Mouse (Mus musculus) c-Kit-positive CD71-positive TER-119-positive erythroid progenitor cells, embryonic 14.5 days (primary cell): ENCODE measurements around the gene Dlg4.
A peak's percentile ranks its signal among the peaks of the same experiment; 100 is the strongest.
"Not testable (repeated sequence)": the region's sequence is repeated elsewhere in the genome, so short reads cannot be mapped to it uniquely, and the experiment has no call there.

ENCODE experiments used
- DNase-seq: peaks from one replicate; pipeline ENCODE4 v3.0.0-alpha.2; 2013; ENCODE audit warnings: low spot score

Dlg4 gene

DNA sequence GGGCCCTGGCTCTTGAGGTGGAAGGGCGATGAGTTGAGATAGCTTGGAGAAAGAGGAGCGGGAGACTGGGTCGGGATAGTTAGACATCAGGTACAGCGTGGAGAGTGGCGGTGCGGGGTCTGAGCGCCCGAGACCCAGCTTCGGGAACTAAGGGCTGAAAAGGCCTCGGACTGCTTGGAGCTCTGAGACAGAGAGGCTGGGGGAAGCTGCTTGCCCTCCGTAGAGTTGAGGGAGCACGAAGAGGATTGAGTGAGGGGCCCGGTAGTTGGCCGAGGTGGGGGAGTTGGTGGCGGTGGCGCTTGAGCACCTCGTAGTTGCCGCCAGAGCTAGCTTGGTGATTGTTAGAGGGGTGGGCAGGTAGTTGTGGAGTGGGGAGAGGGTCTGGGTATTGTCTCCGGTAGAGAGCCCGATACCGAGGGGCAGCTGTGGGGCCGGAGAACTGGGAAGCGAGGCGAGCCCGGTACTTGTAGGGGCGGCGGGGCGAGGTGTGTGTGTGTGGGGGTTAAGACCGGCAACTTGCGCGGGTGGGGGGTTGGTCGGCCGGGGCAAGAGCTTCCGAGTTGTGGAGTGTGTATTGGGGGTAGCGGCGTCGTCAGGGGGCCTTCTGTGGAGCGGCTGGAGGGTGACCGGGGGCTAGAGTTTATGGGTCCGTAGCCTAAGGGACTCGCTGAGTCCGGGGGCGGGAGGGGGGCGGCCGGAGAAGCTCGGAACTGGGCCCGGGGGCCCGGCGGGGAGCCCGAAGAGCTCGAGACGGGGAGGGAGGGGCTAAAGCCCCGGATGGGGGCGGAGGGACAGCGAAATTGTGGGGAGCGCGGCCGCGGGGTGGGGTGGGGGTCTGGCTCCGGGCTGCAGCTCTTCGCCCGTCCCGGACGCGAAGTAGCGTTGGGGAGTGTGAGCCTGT is 20.3 kb upstream of the Dlg4 start:
- DNase-seq, result no peak

DNA sequence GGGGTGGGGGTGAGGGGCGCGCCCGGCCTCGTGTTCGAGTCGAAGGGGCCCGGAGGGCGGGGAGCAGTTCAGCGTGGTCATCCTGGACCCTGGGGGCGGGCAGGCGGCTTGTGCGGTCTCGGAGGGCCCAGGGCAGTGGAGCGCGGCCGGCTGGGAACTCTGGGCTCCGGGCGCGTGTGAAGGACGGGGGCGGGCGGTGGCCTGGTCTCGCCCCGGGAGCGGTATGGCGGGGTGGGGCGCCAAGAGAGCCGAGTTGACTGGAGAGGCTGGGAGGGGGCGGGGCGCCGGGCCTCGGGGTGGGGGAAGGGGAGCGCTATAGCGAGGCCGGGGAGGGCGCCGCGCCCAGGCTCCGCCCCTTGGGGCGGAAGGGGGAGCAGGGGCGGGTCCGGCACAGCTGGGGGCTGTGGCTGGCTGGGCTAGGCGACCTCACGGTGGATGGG is 19.7 kb upstream of the Dlg4 start:
- peak; percentile 84 for DNase-seq

DNA sequence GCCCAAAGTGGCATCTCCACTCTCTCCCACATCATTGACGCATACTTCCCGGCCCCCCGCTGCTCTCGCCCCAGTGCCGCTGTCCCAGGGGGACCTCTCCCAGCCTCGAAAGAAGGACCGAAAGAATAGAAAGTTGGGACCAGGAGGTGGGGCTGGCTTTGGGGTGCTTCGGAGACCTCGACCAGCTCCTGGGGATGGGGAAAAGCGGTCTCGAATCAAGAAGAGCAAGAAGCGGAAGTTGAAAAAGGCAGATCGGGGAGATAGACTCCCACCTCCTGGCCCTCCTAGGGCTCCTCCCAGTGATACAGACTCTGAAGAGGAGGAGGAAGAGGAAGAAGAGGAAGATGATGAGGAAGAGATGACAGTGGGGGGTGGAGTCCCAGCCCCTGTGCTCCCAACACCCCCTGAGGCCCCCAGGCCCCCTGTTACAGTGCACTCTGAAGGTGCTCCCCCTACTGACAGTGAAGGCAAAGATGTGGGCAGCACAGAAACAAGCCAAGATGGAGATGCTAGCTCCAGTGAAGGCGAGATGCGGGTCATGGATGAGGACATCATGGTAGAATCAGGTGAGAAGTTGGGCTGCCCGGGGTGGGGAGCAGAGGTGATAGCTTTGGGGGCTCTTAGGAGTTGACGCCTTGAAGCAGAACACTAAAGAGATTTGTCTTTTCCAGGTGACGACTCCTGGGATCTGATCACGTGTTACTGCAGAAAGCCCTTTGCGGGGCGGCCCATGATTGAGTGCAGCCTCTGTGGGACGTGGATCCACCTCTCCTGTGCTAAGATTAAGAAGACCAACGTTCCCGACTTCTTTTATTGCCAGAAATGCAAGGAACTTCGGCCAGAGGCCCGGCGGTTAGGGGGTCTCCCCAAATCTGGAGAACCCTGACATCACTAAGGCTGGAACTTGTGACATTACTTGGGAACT is 17.9 kb upstream of the Dlg4 start:
- no peak for DNase-seq

DNA sequence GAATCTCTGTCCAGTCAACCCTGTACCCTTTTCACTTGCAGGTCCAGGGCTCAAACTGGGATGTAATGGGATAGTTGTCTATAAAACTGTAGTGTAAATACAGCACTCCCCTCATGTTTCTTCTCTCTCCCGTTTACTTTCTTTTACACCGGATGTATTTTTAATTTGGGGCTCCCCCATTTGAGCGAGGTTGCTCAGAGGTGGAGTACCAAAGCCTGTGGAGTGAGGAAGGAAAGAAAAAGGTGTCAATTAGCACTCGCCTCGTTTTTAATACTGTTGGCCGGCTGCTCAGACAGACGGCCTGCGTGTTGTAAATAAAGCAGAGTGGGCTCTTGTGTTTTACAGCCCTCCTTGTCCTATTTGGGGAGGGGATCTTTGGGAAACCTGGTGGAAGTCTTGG is 17.1 kb upstream of the Dlg4 start:
- DNase-seq, result no peak

DNA sequence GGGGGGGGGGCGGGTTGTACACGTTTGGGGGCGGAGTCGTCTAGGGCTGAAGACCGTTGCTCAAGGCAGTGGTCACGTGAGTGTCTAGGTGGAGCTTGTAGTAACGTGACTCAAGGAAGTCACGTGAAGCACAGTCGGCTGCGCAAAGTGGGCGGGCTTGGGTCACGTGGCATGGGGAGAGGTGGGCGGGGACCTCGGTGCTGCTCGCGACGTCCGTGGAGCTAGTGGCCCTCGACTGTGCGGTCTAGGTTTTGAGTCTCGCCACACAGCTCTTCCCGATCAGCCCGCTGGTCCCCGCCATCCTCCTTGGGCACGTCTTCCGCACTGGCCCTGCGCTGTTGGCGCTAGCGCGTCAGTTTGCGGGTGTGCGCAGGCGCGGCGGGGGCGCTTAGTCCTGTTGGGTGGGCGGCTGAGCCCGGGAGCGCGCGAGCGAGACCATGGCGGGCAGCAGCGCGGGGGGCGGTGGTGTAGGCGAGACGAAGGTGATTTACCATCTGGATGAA is 16.3 kb upstream of the Dlg4 start, which contains the start of gene Dvl2:
Dvl2 (plus strand) TSS at position 200 of the 503 bp plus-strand sequence.
- peak; percentile 89 for DNase-seq

DNA sequence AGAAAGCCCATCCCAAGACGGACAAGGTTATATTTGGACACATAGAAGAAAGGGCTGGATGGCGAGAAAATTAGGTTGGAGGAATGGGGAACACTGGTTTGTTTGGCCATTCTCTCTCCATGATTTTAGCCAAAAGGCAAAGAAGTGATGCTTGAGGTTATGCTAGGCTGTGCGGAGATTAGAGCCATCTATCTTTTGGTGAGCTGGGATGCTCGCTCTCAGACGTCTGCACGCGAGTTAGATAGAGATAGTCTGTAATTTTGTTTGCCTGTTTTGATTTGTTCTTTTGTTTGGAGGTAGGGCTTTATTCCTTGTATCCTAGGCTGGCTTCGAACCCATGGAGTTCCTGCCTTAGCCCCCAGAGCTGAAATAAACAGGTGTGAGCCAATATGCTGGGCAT is 15.6 kb upstream of the Dlg4 start:
- DNase-seq, result no peak

DNA sequence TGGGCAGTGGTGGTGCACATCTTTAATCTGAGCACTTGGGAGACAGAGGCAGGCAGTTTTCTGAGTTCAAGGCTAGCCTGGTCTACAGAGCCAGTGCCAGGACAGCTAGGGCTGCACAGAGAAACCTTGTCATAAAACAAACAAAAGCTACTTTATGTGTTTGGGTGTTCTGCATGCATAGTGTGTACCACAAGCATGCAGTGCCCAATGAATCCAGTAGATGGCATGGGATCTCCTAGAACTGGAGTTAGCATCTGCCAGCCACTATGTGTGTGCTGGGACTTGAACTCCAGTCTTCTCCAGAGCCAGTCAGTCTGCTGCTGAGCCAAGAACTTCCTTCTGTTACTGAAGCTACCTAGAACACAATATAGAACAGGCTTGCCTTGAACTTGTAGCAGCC is 14.9 kb upstream of the Dlg4 start:
- DNase-seq, result no peak

DNA sequence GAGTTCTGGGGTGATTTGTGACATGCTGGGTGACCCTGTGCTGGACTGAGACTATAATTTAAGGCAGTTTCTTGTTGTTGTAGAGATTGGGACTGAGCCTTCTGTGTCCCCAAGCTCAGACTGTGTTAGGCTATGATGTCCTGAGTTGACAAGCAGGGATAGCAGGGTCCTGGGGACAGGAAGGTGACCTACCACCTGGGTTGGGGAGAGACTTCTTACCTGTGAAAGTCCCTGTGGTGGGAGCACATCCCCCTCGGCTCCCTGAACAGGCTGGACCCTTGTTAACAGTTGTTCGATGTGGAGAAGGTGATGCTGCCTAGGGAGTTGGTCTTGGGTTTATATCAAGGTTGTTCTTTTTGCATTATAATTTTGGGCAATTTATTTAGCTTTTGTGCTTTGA is 14.3 kb upstream of the Dlg4 start:
- DNase-seq, result no peak

DNA sequence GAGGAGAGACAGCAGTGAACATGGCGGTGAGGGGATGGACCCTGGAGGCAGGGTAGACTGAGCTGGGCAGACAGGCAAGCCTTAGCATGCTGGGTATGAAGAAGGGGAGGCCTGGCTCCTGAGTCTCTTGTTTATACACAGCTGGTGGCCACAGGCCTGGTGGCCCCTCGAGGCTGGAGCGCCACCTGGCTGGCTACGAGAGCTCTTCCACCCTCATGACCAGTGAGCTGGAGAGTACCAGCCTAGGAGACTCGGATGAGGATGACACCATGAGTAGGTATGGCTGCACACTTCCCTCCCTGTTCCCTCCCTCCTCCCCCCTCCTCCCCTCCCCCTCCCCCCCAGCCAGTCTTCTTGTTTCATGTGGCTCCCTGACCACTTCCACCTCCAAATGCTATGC is 11.2 kb upstream of the Dlg4 start:
- DNase-seq, result no peak

DNA sequence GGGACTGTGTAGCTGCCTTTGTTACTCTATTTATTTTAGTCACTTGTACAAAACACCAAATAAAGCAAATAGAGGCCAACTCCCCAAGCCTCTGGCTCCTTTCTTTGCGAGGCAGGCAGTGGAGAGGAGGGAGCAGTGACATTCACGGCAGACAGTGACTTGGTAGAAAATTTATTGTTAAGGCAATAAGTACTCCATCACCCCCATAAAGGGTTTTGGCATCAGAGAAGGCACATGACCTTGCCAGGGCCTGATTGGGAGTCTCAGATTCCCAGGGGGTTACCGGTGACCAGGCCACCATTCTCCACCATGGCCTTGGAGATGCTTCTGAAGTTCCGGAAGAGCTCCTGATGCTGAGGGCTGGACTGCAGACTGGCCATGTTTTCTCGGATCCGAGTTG is 6.7 kb upstream of the Dlg4 start:
- DNase-seq, result no peak

DNA sequence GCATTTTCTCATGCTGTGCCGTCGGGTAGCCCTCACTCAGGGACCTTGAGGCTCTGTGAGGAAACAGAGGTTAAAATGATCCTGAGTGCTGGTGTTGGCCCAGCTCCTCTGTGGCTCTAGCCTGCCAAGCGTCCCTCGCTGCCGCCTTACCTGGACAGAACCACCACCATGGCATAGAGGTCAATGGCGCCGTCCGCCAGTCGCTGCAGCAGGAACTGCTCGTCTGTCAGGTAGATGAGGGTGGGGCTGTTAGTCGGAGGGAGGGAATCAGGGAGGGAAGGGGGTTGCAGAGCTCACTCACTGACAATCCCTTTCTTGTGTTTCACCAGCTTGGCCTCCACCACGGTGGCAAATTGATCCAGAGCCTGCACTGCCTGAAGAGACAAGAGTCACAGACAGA is 6.2 kb upstream of the Dlg4 start:
- no peak for DNase-seq

DNA sequence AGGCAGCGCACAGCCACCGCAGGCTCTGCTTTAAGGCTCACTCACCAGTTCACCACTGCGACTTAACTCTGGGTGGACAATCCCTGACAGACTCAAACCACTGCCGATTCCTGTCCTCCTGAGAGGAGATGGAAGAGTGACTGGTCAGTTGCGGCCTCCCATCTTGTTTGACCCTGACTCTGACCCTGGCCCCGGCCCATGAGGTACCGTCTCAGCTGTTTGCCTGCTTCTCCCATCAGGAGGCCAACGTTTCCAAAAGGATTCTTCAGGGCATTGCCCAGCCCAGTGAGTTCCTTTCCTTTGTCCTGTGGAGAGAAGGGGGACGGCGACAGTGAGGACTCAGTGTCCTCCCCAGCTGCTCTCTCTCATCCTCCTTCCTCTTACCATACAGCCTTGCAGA is 5.8 kb upstream of the Dlg4 start:
- DNase-seq, result no peak

DNA sequence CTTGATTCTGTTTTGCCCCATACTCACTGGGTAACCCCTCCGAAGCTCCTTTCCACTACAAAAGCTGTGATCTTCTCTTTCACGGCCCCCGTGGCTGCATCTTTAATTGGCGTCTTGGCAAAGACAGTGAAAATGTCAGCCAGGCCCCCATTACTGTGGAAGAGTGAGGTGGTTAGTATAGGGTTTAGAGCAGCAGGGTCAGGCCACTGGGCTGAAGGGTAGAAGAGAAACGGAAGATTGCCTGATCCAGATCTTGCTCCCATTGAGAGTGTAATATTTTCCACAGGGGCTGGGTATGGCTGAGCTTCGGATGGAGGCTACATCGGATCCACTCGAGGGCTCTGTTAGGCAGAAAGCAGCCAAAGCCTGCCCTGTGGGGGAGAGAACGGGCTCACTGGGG is 3.8 kb upstream of the Dlg4 start:
- DNase-seq, result no peak

DNA sequence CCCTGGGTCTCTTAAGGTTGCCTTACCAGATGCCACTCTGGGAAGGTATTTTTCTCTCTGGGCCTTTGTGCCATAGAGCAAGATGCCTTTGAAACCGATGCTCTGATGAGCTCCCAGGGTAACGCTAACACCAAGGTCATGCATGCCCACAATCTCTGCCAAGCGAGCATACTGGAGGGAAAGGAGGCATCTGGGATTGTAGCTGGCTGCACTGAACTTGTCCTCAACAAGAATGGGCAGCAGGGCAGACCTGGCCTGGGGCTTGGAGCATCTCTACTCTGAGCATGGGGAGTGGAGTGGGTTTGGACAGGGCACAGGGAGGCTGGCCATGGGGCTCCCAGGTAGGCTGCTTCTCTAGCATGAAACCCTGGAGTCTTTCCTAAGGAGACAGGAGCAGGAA is 3.3 kb upstream of the Dlg4 start:
- no peak for DNase-seq

DNA sequence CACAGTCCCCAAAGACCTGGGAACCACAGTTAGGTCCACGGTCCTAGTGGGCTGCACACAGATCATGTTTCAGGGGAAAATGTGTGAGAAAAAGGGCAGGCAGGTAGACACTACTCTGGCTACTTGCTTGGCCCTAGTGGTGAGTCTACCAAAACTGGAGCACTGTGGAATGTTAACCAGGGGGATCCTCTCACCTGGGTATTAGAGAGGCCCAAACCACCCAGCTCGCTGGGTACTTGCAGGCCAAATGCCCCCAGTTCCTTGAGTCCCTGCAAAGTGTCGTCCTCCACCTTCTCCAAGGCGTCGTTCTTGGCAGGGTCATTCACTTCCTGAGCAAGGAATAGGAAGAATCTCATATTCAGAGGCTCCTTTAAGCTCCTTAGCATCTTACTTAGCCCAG is 2.7 kb upstream of the Dlg4 start:
- DNase-seq, result no peak

DNA sequence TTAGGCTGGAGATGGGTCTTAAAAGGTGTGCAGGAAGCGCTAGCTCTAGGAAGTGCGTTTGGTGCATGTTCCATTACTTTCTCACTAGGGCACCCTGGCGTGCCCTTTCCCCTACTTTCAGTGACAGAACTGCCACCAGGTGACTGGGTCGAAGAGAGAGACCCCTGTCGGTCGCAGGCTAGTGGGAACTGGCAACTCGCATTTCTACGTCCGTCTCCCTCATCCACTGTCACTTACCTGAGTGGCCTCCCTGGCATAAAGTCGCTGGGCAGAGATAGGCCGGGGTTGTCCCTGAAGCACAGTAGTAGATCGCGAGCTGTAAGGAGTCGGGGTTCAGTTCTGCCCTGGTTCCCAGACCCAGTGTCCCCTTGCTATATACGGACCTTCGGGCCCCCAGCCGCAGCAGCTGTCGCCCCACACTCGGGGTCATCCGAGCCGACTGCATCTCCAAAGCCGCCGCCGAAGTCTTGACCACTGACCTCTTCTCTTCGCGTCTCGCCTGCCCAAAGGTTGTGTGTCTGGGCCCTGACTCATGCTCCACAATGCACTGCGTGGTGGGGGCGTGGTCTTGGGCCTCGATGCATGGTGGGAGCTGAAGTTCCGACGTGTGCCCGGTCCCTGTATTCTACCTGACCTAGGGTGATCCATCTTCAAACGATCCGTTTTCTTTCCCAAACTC is 1.7 kb upstream of the Dlg4 start, which contains the start of gene Acadvl:
Acadvl (minus strand) TSS at position 532 of the 679 bp plus-strand sequence.
- DNase-seq, result peak; percentile 83

DNA sequence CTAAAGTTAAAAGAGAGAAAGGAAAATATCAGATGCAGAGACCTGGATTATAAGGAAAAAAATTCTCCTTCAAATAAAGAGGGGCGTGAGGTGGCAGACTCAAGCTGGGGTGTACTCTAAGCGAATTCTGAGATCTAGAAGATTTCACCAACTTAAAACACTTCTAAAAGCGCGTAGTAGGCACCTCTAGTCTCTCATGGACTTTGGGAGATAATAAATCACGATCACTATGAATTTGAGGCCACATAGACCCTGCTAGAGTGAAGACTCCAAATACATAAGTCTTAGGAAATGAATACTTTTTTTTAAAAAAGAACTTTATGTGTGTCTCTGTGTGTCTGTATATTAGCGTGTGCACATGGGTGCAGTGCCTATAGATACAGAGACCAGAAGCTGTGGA is 1.1 kb upstream of the Dlg4 start:
- DNase-seq, result no peak

DNA sequence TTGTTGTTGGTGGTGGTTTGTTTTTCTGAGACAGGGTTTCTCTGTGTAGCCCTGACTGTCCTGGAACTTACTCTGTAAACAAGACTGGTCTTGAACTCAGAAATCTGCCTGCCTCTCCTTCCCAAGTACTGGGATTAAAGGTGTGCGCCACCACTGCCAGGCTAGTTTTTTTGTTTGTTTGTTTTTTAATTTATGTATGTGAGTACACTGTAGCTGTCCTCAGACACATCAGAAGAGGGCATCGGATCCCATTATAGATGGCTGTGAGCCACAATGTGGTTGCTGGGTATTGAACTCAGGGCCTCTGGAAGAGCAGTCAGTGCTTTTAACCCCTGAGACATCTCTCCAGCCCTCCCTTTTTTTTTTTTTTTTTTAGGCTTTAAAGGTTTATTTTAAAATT is 565 bp upstream of the Dlg4 start:
- DNase-seq, result not testable (repeated sequence)

DNA sequence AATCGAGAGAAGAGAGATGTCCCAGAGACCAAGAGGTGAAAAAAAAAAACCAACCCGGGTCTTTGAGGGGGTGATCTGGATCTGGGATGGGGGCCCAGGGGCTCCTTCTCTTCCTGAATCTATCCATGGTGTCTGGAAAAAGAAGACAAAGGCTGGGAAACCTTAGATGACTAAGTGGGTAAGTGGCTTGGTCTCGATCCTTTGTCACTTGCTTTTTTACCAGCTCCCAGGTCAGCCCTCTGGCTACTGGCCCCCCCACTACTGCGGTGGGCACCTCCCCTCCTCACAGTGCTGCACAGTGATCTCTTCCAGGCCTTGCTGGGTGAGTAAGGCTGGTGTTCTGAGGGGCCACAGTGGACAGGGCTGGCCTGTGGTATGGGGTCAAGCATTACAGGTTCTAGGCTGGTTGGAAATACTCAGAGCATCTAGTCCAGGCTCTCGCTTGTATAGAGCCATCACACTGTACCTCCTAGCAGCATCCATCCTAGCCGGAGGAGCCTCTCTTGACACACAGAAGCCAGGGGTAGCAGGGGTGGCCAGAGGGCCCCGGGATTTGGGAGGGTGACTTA is 541 bp downstream of the Dlg4 start:
- no peak for DNase-seq

DNA sequence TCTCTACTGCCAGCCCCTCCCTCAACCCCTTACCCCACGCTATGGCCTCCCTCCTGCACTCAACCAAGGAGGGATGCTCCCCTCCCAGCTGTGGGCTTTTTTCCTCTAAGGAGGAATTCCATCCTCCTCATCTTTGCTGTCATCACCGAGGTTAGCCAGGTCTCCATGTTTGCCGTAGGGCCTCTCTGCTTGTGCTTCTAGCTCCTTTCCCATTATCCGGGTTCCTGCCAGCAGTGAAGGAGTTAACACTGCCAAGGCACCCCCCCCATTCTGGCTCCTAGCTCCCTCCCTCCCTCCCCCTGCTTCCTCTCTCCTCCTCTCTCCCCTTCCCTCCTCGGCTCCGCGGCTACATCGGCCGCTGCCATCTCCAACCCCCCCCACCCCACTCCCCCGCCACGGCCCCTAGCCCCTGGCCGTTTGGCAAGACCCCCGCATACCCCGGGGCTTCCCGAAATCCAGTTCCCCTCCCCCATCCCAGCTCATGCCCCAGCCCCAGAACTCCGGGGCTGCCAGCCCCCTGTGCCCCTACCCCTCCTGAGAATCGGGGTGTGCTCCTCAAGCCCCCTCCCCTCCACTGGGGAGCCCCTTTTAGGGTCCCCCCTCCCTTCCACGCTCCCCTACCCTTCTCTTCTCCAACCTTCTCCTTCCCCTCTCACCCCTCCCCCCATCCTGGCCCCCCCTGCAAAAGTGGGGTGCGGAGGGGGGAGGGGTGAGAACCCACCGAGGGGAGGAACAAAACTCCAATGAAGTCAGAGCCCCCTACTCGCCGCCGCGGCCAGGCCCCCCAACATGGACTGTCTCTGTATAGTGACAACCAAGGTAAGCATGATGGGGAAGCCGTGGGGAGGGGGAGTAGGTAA is 1.6 kb downstream of the Dlg4 start:
- DNase-seq, result no peak
